Mouse (Mus musculus): ENCODE data around the gene Tstd1. TPM values are rescaled to one million over a fixed set of nuclear protein-coding genes. Genes with fewer than 3 reads are reported as not detected.

The Tstd1 gene
- total and polyA plus RNA-seq, 2 experiments from 2014 or later = 2.0 to 3.1 TPM

DNA sequence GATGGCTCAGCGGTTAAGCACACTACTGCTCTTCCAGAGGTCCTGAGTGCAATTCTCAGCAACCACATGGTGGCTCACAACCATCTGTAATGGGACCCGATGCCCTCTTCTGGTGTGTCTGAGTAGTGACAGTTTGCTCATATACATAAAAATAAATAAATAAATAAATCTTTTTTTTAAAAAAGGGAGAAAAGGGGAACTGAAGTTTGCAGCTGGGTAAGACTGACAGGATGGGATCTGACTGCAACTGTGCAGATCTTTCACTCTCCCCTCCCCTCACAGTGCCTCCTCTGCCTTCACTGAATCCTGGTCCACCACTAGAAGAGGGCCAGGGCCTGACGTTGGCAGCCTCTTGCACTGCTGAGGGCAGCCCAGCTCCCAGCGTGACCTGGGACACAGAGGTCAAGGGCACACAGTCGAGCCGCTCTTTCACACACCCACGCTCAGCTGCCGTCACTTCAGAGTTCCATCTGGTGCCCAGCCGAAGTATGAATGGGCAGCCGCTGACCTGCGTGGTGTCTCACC is 36.5 kb upstream of the Tstd1 start:
- no peak overlapping the region for H3K4me3 ChIP-seq (ENCODE audit: low read depth, low read length)
- H3K36me3 ChIP-seq (ENCODE audit: insufficient read depth) = no peaks in the 10 kb centered on the region
- no peak for DNase-seq
- ATAC-seq = no peak
- 89% methylated on average over 11 of the region's 11 CpGs for WGBS
- H3K4me2 ChIP-seq (ENCODE audit: low read depth) = no peak overlapping the region
- H3K27ac ChIP-seq (ENCODE audit: low read depth, low read length) = no peak overlapping the region
- TF ChIP-seq CTCF (IDR thresholded peaks at IDR 0.05; ENCODE audit: low read depth) = no peak
- H3K9me3 ChIP-seq (ENCODE audit: low read length) = no peaks in the 10 kb centered on the region
- no peaks in the 10 kb centered on the region for H3K27me3 ChIP-seq (ENCODE audit: insufficient read depth, low read length)
- H3K4me1 ChIP-seq (ENCODE audit: insufficient read depth) = no peaks in the 10 kb centered on the region
- H3K9ac ChIP-seq = no peak overlapping the region

- Histone ChIP-seq H3K9ac (no peak overlapping the region), H3K4me2 (ENCODE audit: low read depth) (no peak overlapping the region), H3K4me3 (ENCODE audit: low read depth, low read length) (no peak overlapping the region), H3K27ac (ENCODE audit: low read depth, low read length) (no peak overlapping the region), H3K9me3 (ENCODE audit: low read length) (no peaks in the 10 kb centered on the region), H3K36me3 (ENCODE audit: insufficient read depth) (no peaks in the 10 kb centered on the region), H3K27me3 (ENCODE audit: insufficient read depth, low read length) (no peaks in the 10 kb centered on the region), H3K4me1 (ENCODE audit: insufficient read depth) (no peaks in the 10 kb centered on the region)
- TF ChIP-seq CTCF (IDR thresholded peaks at IDR 0.05; ENCODE audit: low read depth) = no peak
- no peak for ATAC-seq
- 64% methylated on average over 9 of the region's 9 CpGs for WGBS
- no peak for DNase-seq
These were observed 34.3 kb upstream of the Tstd1 start for GRCm38 (mm10) chr1:171384361-171384760.

GRCm38 (mm10) chr1:171385171-171385570 is 33.5 kb upstream of the Tstd1 start:
- DNase-seq (no peak), ATAC-seq (no peak)
- Histone ChIP-seq H3K4me2 (ENCODE audit: low read depth) (no peak overlapping the region), H3K27ac (ENCODE audit: low read depth, low read length) (no peak overlapping the region), H3K27me3 (ENCODE audit: insufficient read depth, low read length) (no peaks in the 10 kb centered on the region), H3K4me3 (ENCODE audit: low read depth, low read length) (no peak overlapping the region), H3K36me3 (ENCODE audit: insufficient read depth) (no peaks in the 10 kb centered on the region), H3K4me1 (ENCODE audit: insufficient read depth) (no peaks in the 10 kb centered on the region), H3K9me3 (ENCODE audit: low read length) (no peaks in the 10 kb centered on the region), H3K9ac (no peak overlapping the region)
- WGBS = 68% methylated on average over 9 of the region's 9 CpGs
- no peak; the same call in 1 of the 2 replicates for TF ChIP-seq CTCF (IDR thresholded peaks at IDR 0.05; ENCODE audit: low read depth)

GRCm38 (mm10) chr1:171387099-171387498 is 31.6 kb upstream of the Tstd1 start:
- H3K27me3 ChIP-seq (ENCODE audit: insufficient read depth, low read length) = no peaks in the 10 kb centered on the region
- no peaks in the 10 kb centered on the region for H3K36me3 ChIP-seq (ENCODE audit: insufficient read depth)
- WGBS = 25% methylated on average over 6 of the region's 6 CpGs
- H3K9ac ChIP-seq = no peak overlapping the region
- ATAC-seq (no peak), DNase-seq (peak; percentile 29)
- no peaks in the 10 kb centered on the region for H3K4me1 ChIP-seq (ENCODE audit: insufficient read depth)
- H3K4me3 ChIP-seq (ENCODE audit: low read depth, low read length) = no peak overlapping the region
- H3K4me2 ChIP-seq (ENCODE audit: low read depth) = no peak overlapping the region
- no peaks in the 10 kb centered on the region for H3K9me3 ChIP-seq (ENCODE audit: low read length)
- peak; percentile 52; the same call in 1 of the 2 replicates for TF ChIP-seq CTCF (IDR thresholded peaks at IDR 0.05; ENCODE audit: low read depth)
- no peak overlapping the region for H3K27ac ChIP-seq (ENCODE audit: low read depth, low read length)

DNA sequence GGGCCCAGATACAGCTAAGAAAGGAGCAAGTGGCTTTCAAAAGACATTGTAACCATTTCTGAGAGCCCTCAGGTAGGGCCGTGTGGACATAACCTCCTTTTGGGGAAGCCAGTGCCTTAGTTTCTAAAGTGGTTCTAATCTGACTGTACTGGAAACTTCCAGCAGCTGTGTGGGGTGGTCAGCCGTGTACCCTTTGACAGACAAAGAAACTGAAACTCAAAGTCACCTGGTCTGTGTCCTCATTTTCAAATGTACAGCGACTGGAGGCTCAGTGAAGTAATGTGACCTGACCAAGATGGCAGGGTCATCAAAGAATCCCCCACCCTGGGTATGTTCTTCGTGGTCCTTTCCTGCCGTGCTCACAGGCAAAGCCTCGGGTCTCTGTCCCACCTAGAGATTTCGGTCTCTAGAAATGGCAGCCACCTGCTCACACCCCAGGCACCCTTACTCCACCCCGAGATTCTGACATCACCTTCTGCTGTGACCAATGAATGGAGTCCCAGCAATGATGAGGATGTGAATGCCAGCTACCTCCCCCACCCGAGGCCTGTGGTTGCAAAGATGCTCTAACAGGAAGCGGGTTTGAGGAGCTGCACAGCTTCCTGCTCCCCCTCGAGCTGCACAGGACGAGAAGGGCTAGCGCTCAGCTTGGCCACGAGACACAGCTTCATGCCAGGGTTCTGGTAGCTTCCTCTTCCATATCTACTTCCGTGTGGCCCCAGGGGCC is 30.1 kb upstream of the Tstd1 start, which contains the start of gene Arhgap30:
Gene Arhgap30 (plus strand): TSS at position 579 of the 727 bp plus-strand sequence.
- DNase-seq (no peak), ATAC-seq (no peak)
- H3K4me1 ChIP-seq (ENCODE audit: insufficient read depth) = no peaks in the 10 kb centered on the region
- no peak within 1 kb of the TSS for H3K4me3 ChIP-seq (ENCODE audit: low read depth, low read length)
- no peaks in the 10 kb centered on the region for H3K27me3 ChIP-seq (ENCODE audit: insufficient read depth, low read length)
- TF ChIP-seq CTCF (IDR thresholded peaks at IDR 0.05; ENCODE audit: low read depth) = no peak
- no peak within 1 kb of the TSS for H3K27ac ChIP-seq (ENCODE audit: low read depth, low read length)
- H3K36me3 ChIP-seq (ENCODE audit: insufficient read depth) = no peaks in the 10 kb centered on the region
- WGBS = 84% methylated on average over 15 of the region's 15 CpGs
- no peak within 1 kb of the TSS for H3K4me2 ChIP-seq (ENCODE audit: low read depth)
- no peaks in the 10 kb centered on the region for H3K9me3 ChIP-seq (ENCODE audit: low read length)
- no peak within 1 kb of the TSS for H3K9ac ChIP-seq

DNA sequence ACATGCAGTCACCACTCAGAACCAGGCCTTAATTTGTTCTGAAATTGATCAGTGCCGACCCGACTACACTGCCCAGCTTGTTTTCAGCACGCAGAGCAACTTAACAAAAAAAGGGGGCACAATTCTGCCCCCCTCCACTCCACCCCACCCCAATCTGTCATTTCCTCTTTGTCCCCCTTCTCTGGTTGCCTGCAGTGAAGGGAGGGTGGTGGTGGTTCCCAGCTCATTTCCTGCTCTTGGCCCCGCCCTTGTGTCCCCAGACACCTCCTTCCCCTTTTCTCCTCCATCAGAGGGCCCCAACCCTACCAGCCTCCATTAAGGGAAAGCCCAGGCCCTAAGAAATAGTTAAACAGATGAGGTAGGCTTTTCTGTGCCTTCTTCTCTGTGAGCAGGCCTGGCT is 28.6 kb upstream of the Tstd1 start:
- WGBS = 81% methylated on average over 4 of the region's 4 CpGs
- H3K36me3 ChIP-seq (ENCODE audit: insufficient read depth) = no peaks in the 10 kb centered on the region
- ATAC-seq (no peak), DNase-seq (no peak)
- no peak for TF ChIP-seq CTCF (IDR thresholded peaks at IDR 0.05; ENCODE audit: low read depth)
- H3K27ac ChIP-seq (ENCODE audit: low read depth, low read length) = no peak overlapping the region
- H3K4me2 ChIP-seq (ENCODE audit: low read depth) = no peak overlapping the region
- H3K4me3 ChIP-seq (ENCODE audit: low read depth, low read length) = no peak overlapping the region
- H3K9ac ChIP-seq = no peak overlapping the region
- no peaks in the 10 kb centered on the region for H3K27me3 ChIP-seq (ENCODE audit: insufficient read depth, low read length)
- H3K4me1 ChIP-seq (ENCODE audit: insufficient read depth) = no peaks in the 10 kb centered on the region
- H3K9me3 ChIP-seq (ENCODE audit: low read length) = no peaks in the 10 kb centered on the region

DNA sequence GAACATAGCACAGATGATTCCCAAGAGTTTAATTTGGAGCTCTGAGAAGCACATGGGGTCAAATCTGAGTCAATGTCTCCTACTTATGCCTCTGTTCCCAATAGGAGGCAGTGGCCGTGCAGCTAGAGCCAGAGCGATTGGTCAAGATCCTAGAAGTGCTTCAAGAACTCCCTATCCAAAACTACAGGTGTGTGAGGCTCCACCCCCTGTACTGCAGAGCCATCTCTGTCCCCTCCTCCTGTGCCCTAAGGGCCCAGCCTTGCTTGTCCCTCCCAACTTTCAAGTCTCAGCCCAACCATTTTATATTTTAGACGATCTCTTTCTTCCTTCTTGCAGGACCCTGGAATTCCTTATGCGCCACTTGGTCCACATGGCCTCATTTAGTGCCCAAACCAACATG is 16.9 kb upstream of the Tstd1 start:
- H3K4me2 ChIP-seq (ENCODE audit: low read depth) = no peak overlapping the region
- no peaks in the 10 kb centered on the region for H3K9me3 ChIP-seq (ENCODE audit: low read length)
- no peak overlapping the region for H3K4me3 ChIP-seq (ENCODE audit: low read depth, low read length)
- H3K27me3 ChIP-seq (ENCODE audit: insufficient read depth, low read length) = no peaks in the 10 kb centered on the region
- DNase-seq (no peak), ATAC-seq (no peak)
- H3K4me1 ChIP-seq (ENCODE audit: insufficient read depth) = no peaks in the 10 kb centered on the region
- TF ChIP-seq CTCF (IDR thresholded peaks at IDR 0.05; ENCODE audit: low read depth) = no peak
- H3K9ac ChIP-seq = no peak overlapping the region
- H3K36me3 ChIP-seq (ENCODE audit: insufficient read depth) = no peaks in the 10 kb centered on the region
- no peak overlapping the region for H3K27ac ChIP-seq (ENCODE audit: low read depth, low read length)
- WGBS = 83% methylated on average over 4 of the region's 4 CpGs
